Mouse (Mus musculus): ENCODE measurements around the gene Rnf141. TPM values are rescaled to one million over a fixed set of nuclear protein-coding genes. Genes with fewer than 3 reads are reported as not detected.

Rnf141 gene
- total RNA-seq, 2 experiments from 2014 or later: 33.8 to 47.4 TPM

GRCm38 (mm10) chr7:110773204-110774002 lies 70.9 kb downstream of the Rnf141 start:
- peak; percentile 74 for ATAC-seq (replicated peaks; ENCODE audit: poor library complexity, severe bottlenecking)

- ATAC-seq (replicated peaks; ENCODE audit: poor library complexity, severe bottlenecking): no peak
These were observed 71.9 kb downstream of the Rnf141 start for GRCm38 (mm10) chr7:110772343-110772742.

- no peak for ATAC-seq (replicated peaks; ENCODE audit: poor library complexity, severe bottlenecking)
These were observed 73.3 kb downstream of the Rnf141 start for GRCm38 (mm10) chr7:110770949-110771348.

GRCm38 (mm10) chr7:110769094-110769493 lies 75.2 kb downstream of the Rnf141 start:
- peak; percentile 66 for ATAC-seq (replicated peaks; ENCODE audit: poor library complexity, severe bottlenecking)

- peak; percentile 17 for ATAC-seq (replicated peaks; ENCODE audit: poor library complexity, severe bottlenecking)
These were observed 75.7 kb downstream of the Rnf141 start for GRCm38 (mm10) chr7:110768451-110769064.

GRCm38 (mm10) chr7:110768001-110768400 lies 76.3 kb downstream of the Rnf141 start, which contains the start of gene Ampd3:
Gene Ampd3, plus strand, starts transcription at chr7:110768206.
- ATAC-seq (replicated peaks; ENCODE audit: poor library complexity, severe bottlenecking): no peak

- no peak for ATAC-seq (replicated peaks; ENCODE audit: poor library complexity, severe bottlenecking)
These were observed 81.6 kb downstream of the Rnf141 start for GRCm38 (mm10) chr7:110762605-110763180.

- ATAC-seq (replicated peaks; ENCODE audit: poor library complexity, severe bottlenecking): no peak
These were observed 87.8 kb downstream of the Rnf141 start for GRCm38 (mm10) chr7:110756440-110756839.

- no peak for ATAC-seq (replicated peaks; ENCODE audit: poor library complexity, severe bottlenecking)
These were observed 90.3 kb downstream of the Rnf141 start for GRCm38 (mm10) chr7:110753926-110754330.

- no peak for ATAC-seq (replicated peaks; ENCODE audit: poor library complexity, severe bottlenecking)
These were observed 90.9 kb downstream of the Rnf141 start for GRCm38 (mm10) chr7:110753310-110753709.

GRCm38 (mm10) chr7:110751634-110752033 lies 92.6 kb downstream of the Rnf141 start:
- ATAC-seq (replicated peaks; ENCODE audit: poor library complexity, severe bottlenecking): no peak

GRCm38 (mm10) chr7:110750834-110751233 lies 93.4 kb downstream of the Rnf141 start:
- no peak for ATAC-seq (replicated peaks; ENCODE audit: poor library complexity, severe bottlenecking)

Other genes with a start within 250 kb of the Rnf141 start
- 2.5 TPM in 1 of 2 replicates, not detected in the other for gene Sbf2, start 229.5 kb downstream of the Rnf141 start, total RNA-seq (2014; fragmentation: Nextera tagmentation)
- gene Sbf2, start 229.5 kb downstream of the Rnf141 start, total RNA-seq (2017): 0.26 and 0.52 TPM in 2 replicates
- not detected in 2 replicates for gene Adm, start 216.8 kb downstream of the Rnf141 start, total RNA-seq (2014; fragmentation: Nextera tagmentation)
- gene Adm, start 216.8 kb downstream of the Rnf141 start, total RNA-seq (2017): not detected in 2 replicates
- 3.5 and 6.2 TPM in 2 replicates for gene Ampd3, start 76.3 kb downstream of the Rnf141 start, total RNA-seq (2014; fragmentation: Nextera tagmentation)
- gene Ampd3, start 76.3 kb downstream of the Rnf141 start, total RNA-seq (2017): 1.4 and 2.1 TPM in 2 replicates
- not detected in 2 replicates for gene Lyve1, start 18.8 kb upstream of the Rnf141 start, total RNA-seq (2014; fragmentation: Nextera tagmentation)
- not detected in 2 replicates for gene Lyve1, start 18.8 kb upstream of the Rnf141 start, total RNA-seq (2017)
- gene Mrvi1, start 138.0 kb upstream of the Rnf141 start, total RNA-seq (2014; fragmentation: Nextera tagmentation): 0.41 TPM in 1 of 2 replicates, not detected in the other
- gene Mrvi1, start 138.0 kb upstream of the Rnf141 start, total RNA-seq (2017): 0.09 and 0.21 TPM in 2 replicates
- gene Ctr9, start 184.5 kb upstream of the Rnf141 start, total RNA-seq (2014; fragmentation: Nextera tagmentation): 56.3 and 61.6 TPM in 2 replicates
- gene Ctr9, start 184.5 kb upstream of the Rnf141 start, total RNA-seq (2017): 67.6 and 78.4 TPM in 2 replicates
- gene Eif4g2, start 238.6 kb upstream of the Rnf141 start, total RNA-seq (2014; fragmentation: Nextera tagmentation): 608 and 609 TPM in 2 replicates
- 735 and 956 TPM in 2 replicates for gene Eif4g2, start 238.6 kb upstream of the Rnf141 start, total RNA-seq (2017)

All from granulocyte monocyte progenitor cell, adult 5-6 weeks (primary cell).